In genomic region chrX:11267791-11268190, GRCm38 (mm10) we compare ENCODE assay signal across 15 mouse cellular contexts. TPM values are rescaled to one million over a fixed set of nuclear protein-coding genes. Genes with fewer than 3 reads are reported as not detected.
DNase-seq lines count a peak whose midpoint lies in the region; ATAC-seq and TF ChIP-seq lines count a peak whose summit lies in the region.
"Had no signal": no experiment of that assay in that cellular context is flagged by ENCODE, and none has a peak within 500 bp of the region (broad histone marks: within the 10 kb centered on the region; RNA-seq: fewer than 3 reads in every experiment).

No protein-coding gene starts in this region.

- 80% methylated on average over 7 of the region's 7 CpGs for WGBS in liver, adult 2 months
- 48% methylated on average over 7 of the region's 7 CpGs for WGBS in liver, embryonic 12.5 days (ENCODE audit: insufficient replicate concordance)

- DNase-seq in liver, adult 2 months (ENCODE audit: extremely low read depth, low read depth, low spot score) = peak; percentile 3
- DNase-seq in gastrocnemius, adult 18-20 months (ENCODE audit: low spot score) = peak; percentile 33
- DNase-seq in heart, postnatal 14 days = peak; percentile 12 to 21
- peak; percentile 45 to 61 for DNase-seq in kidney, postnatal 4 days
- no peak for DNase-seq in cerebellum, postnatal 25 days
- no peak for DNase-seq in frontal cortex, postnatal 25 days (ENCODE audit: low spot score in 2 of 2)
- DNase-seq: layer of hippocampus, adult 9-11 months; thymus, postnatal 4 days had no signal

- no peak for ATAC-seq in liver, embryonic 12.5 days
- ATAC-seq in inflammation-experienced regulatory T-cells, adult 6 months = no peak

- no peaks in the 10 kb centered on the region for H3K79me2 ChIP-seq in liver, adult 2 months (ENCODE audit: control insufficient read depth, insufficient read depth, low read length)

- H3K9me3 ChIP-seq in liver, embryonic 12.5 days (replicated peaks) = no peaks in the 10 kb centered on the region

- no peaks in the 10 kb centered on the region for H3K27me3 ChIP-seq in liver, adult 2 months (ENCODE audit: control insufficient read depth, insufficient read depth, low read length)
- 0 out of 2 replicates have a peak, but pooled peaks cover 6% of the 10 kb centered on the region for H3K27me3 ChIP-seq in liver, embryonic 12.5 days (replicated peaks)
- H3K27me3 ChIP-seq: CH12.LX had no signal

- TF ChIP-seq CTCF in liver, adult 2 months (IDR thresholded peaks at IDR 0.05; ENCODE audit: low read depth, low read length) = no peak

- no peaks in the 10 kb centered on the region for H3K4me1 ChIP-seq in liver, adult 2 months (ENCODE audit: control insufficient read depth, insufficient read depth, low read length)
- H3K4me1 ChIP-seq in liver, embryonic 12.5 days = no peaks in the 10 kb centered on the region

- H3K4me3 ChIP-seq in liver, adult 2 months (ENCODE audit: insufficient read depth, low read depth, low read length) = no peak overlapping the region
- H3K4me3 ChIP-seq in liver, embryonic 12.5 days = no peak overlapping the region
- H3K4me3 ChIP-seq: myocyte had no signal

- TF ChIP-seq POLR2A in liver, adult 2 months (IDR thresholded peaks at IDR 0.05; ENCODE audit: extremely low read depth, insufficient read depth, low read length) = no peak

- intact Hi-C loops in heart, postnatal 14 days (cut with DNase I) = no loop called here

- H3K36me3 ChIP-seq in liver, adult 2 months (ENCODE audit: control insufficient read depth, insufficient read depth, low read length) = no peaks in the 10 kb centered on the region
- no peaks in the 10 kb centered on the region for H3K36me3 ChIP-seq in liver, embryonic 12.5 days

- no peak overlapping the region for H3K4me2 ChIP-seq in liver, embryonic 12.5 days

- H3K9ac ChIP-seq in liver, adult 2 months (ENCODE audit: low read depth, low read length) = no peak overlapping the region
- no peak overlapping the region for H3K9ac ChIP-seq in liver, embryonic 12.5 days

- no peak overlapping the region for H3K27ac ChIP-seq in liver, adult 2 months (replicated peaks; ENCODE audit: insufficient read depth, low read depth, low read length)
- no peak overlapping the region for H3K27ac ChIP-seq in liver, embryonic 12.5 days

RNA-seq across cellular contexts. Expression of gene H2al1a, which starts 31.3 kb away (rescaled TPM):
- total RNA-seq in liver, adult 2 months (2014; rRNA removed) = not detected in 2 replicates
- polyA plus RNA-seq in liver, adult 2 months (2012; rRNA removed) = not detected in 2 replicates
- polyA plus RNA-seq in liver, embryonic 12.5 days (2016; fragmentation: Nextera tagmentation; extraction: Ambion mirVana) = not detected in 2 replicates
- total RNA-seq in gastrocnemius, adult 18-20 months (2021) = not detected
- not detected for total RNA-seq in heart, postnatal 14 days (2021)
- polyA plus RNA-seq in inflammation-experienced regulatory T-cells, adult 6 months (2017; shearing (Covaris generic)) = not detected
- total RNA-seq: CH12.LX; hematopoietic stem cell, adult 5-6 weeks had no signal
- polyA plus RNA-seq: embryonic facial prominence, embryonic 11.5 days; liver, embryonic 16.5 days; myocyte had no signal

RNA-seq across cellular contexts. Expression of gene H2al1b, which starts 34.4 kb away (rescaled TPM):
- total RNA-seq in liver, adult 2 months (2014; rRNA removed) = not detected in 2 replicates
- not detected in 2 replicates for polyA plus RNA-seq in liver, adult 2 months (2012; rRNA removed)
- not detected in 2 replicates for polyA plus RNA-seq in liver, embryonic 12.5 days (2016; fragmentation: Nextera tagmentation; extraction: Ambion mirVana)
- total RNA-seq in gastrocnemius, adult 18-20 months (2021) = not detected
- total RNA-seq in heart, postnatal 14 days (2021) = not detected
- polyA plus RNA-seq in inflammation-experienced regulatory T-cells, adult 6 months (2017; shearing (Covaris generic)) = not detected
- total RNA-seq: CH12.LX; hematopoietic stem cell, adult 5-6 weeks had no signal
- polyA plus RNA-seq: embryonic facial prominence, embryonic 11.5 days; liver, embryonic 16.5 days; myocyte had no signal

RNA-seq across cellular contexts. Expression of gene H2al1c, which starts 37.7 kb away (rescaled TPM):
- not detected in 2 replicates for total RNA-seq in liver, adult 2 months (2014; rRNA removed)
- not detected in 2 replicates for polyA plus RNA-seq in liver, adult 2 months (2012; rRNA removed)
- polyA plus RNA-seq in liver, embryonic 12.5 days (2016; fragmentation: Nextera tagmentation; extraction: Ambion mirVana) = not detected in 2 replicates
- not detected for total RNA-seq in gastrocnemius, adult 18-20 months (2021)
- not detected for total RNA-seq in heart, postnatal 14 days (2021)
- polyA plus RNA-seq in inflammation-experienced regulatory T-cells, adult 6 months (2017; shearing (Covaris generic)) = not detected
- total RNA-seq: CH12.LX; hematopoietic stem cell, adult 5-6 weeks had no signal
- polyA plus RNA-seq: embryonic facial prominence, embryonic 11.5 days; liver, embryonic 16.5 days; myocyte had no signal

RNA-seq across cellular contexts. Expression of gene H2al1d, which starts 40.8 kb away (rescaled TPM):
- not detected in 2 replicates for total RNA-seq in liver, adult 2 months (2014; rRNA removed)
- not detected in 2 replicates for polyA plus RNA-seq in liver, adult 2 months (2012; rRNA removed)
- not detected in 2 replicates for polyA plus RNA-seq in liver, embryonic 12.5 days (2016; fragmentation: Nextera tagmentation; extraction: Ambion mirVana)
- total RNA-seq in gastrocnemius, adult 18-20 months (2021) = not detected
- not detected for total RNA-seq in heart, postnatal 14 days (2021)
- polyA plus RNA-seq in inflammation-experienced regulatory T-cells, adult 6 months (2017; shearing (Covaris generic)) = not detected
- total RNA-seq: CH12.LX; hematopoietic stem cell, adult 5-6 weeks had no signal
- polyA plus RNA-seq: embryonic facial prominence, embryonic 11.5 days; liver, embryonic 16.5 days; myocyte had no signal

RNA-seq across cellular contexts. Expression of gene H2al1e, which starts 43.9 kb away (rescaled TPM):
- not detected in 2 replicates for total RNA-seq in liver, adult 2 months (2014; rRNA removed)
- not detected in 2 replicates for polyA plus RNA-seq in liver, adult 2 months (2012; rRNA removed)
- not detected in 2 replicates for polyA plus RNA-seq in liver, embryonic 12.5 days (2016; fragmentation: Nextera tagmentation; extraction: Ambion mirVana)
- total RNA-seq in gastrocnemius, adult 18-20 months (2021) = not detected
- total RNA-seq in heart, postnatal 14 days (2021) = not detected
- polyA plus RNA-seq in inflammation-experienced regulatory T-cells, adult 6 months (2017; shearing (Covaris generic)) = not detected
- total RNA-seq: CH12.LX; hematopoietic stem cell, adult 5-6 weeks had no signal
- polyA plus RNA-seq: embryonic facial prominence, embryonic 11.5 days; liver, embryonic 16.5 days; myocyte had no signal

Comparison
In these comparisons a context has a peak if more than half of its experiments do, and no peak if none do; other contexts are left out.
1. DNase-seq: peak in liver, adult 2 months (single experiment), gastrocnemius, adult 18-20 months (single experiment), heart, postnatal 14 days (2 of 2) and kidney, postnatal 4 days (2 of 2); none in cerebellum, postnatal 25 days (0 of 2) and frontal cortex, postnatal 25 days (0 of 2).